Mouse (Mus musculus) ES-Bruce4 (cell line): Measurements from ENCODE around the gene Patj.

Source experiments
- CTCF ChIP-seq: IDR thresholded peaks from one replicate; pipeline ENCODE4 v1.8.1; 2011; ENCODE audit warnings: low read depth, low read length
- EP300 ChIP-seq: IDR thresholded peaks from 2 replicates; pipeline ENCODE4 v1.6.1; 2011; ENCODE audit warnings: low read depth, low read length; ENCODE audit not compliant: insufficient read depth
- POLR2A ChIP-seq: IDR thresholded peaks from one replicate; pipeline ENCODE4 v1.8.1; 2011; ENCODE audit warnings: low read length; ENCODE audit not compliant: insufficient read depth

DNA sequence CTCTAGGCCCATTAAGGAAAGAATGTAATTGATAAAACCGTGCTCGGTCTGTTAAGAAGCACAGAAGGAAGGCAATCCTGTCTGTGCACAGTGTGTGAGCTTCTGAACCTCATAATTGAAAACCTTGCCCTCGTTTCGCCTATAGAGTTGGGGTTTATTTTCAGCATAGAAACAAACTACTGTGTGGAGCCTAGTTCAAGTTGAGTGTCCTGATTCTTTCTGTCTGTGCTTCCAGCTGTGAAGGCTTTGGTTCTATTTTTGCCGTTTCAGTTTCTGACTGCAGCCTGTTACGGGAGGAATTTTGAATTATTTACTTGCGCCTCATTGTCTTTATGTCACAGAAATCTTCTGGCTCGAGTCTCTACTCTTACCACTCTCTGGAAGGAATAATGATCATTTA, 185.9 kb downstream of the Patj start:
- TF ChIP-seq POLR2A (no peak), CTCF (no peak), EP300 (no peak)
